Mouse (Mus musculus) neutrophil, adult 5-6 weeks (primary cell): ENCODE measurements around the gene Tmem156. TPM values are rescaled to one million over a fixed set of nuclear protein-coding genes. Genes with fewer than 3 reads are reported as not detected.
"Not testable (repeated sequence)": the region's sequence is repeated elsewhere in the genome, so short reads cannot be mapped to it uniquely, and the experiment has no call there.

Experiments used
- ATAC-seq: fragments of 151-379, 151-347 bp; 2 replicates; pipeline ENCODE4 v1.8.0; 2017; ENCODE audit warnings: mild to moderate bottlenecking, moderate TSS enrichment; ENCODE audit not compliant: insufficient number of reproducible peaks, poor library complexity, low FRiP score, severe bottlenecking; ENCODE audit errors: extremely low read depth
- total RNA-seq: library from RNA; stranded (forward); fragments of 200-1000 nt; gene quantifications from 2 replicates; pipeline ENCODE4 v1.2.3, GENCODE M21; 2017

The Tmem156 gene
- total RNA-seq, result 132 and 141 TPM in 2 replicates

DNA sequence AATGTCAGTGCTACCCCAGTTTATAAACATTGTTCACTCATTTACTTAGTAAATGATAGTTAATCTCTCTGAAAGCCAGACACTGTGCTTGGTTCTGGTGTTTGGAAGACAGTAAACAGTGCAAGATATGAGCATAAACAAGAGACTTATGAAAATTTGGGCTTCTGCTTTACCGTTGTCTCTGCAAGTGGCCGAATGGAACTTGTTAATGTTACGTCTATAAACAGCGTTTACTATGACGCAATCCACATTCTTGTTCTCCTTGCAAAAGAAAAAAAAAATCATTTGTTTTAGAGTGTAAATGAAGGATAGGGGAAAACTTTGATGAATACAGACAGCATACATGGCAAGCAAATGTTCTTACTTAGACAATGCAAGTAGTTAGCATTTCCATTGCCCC, at the start of gene Tmem156:
TSS of gene Tmem156 (minus strand) at position 212 of the 400 bp plus-strand sequence.
- peak; percentile 31; the same call in 1 of the 2 replicates for ATAC-seq

DNA sequence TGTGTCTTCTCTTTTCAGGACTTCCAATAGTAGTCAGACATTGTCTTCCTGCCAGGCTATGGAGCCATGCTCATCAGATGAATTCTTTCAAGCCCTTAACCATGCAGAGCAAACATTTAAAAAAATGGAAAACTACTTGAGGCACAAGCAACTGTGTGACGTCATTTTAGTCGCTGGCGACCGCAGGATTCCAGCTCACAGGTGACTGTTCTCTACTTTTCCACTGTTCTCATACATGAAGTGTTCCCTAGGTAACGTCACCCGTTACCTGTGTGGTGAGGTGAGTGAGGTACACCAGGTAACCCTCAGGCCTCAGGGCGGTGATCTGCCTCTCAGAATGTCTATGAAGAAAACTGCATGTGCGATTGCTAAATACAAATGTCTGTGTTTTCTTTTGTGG, 49.3 kb upstream of the Tmem156 start:
- no peak for ATAC-seq

DNA sequence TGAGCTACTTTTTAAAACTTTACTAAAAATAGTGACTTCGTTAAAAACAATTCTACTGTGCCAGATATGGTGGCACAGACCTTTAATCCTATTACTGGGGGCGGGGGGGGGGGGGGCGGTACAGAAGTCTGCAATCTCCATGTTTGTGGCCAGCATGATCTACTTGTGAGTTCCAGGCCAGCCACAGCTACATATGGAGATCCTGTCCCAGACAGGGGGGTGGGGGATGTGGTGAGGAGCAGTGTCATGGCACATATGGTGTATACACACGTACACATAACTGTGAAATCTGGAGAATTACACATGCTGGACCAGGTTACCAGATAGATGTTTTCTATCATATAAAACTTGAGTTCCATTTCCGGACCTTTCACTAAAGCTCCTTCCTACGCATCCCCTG, 45.1 kb upstream of the Tmem156 start:
- no peak for ATAC-seq

DNA sequence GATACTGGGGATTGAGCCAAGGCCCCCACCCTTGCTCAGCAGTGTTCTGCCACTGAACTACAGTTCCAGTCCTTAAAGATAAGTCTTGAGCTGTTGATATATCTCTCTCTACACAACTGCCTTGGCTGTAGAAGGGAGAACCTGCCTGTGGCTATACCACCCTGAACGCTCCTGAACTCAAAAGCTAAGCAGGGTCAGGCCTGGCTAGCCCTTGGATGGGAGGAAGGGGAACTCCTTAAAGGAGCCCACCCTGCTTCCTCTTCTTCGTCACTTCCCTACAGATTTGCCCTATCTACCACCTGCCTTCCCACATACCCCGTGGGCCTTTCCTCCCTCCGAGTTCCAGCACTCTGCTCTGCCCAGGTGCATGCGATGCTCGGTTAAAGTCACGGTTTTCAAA, 44.2 kb upstream of the Tmem156 start:
- no peak for ATAC-seq

DNA sequence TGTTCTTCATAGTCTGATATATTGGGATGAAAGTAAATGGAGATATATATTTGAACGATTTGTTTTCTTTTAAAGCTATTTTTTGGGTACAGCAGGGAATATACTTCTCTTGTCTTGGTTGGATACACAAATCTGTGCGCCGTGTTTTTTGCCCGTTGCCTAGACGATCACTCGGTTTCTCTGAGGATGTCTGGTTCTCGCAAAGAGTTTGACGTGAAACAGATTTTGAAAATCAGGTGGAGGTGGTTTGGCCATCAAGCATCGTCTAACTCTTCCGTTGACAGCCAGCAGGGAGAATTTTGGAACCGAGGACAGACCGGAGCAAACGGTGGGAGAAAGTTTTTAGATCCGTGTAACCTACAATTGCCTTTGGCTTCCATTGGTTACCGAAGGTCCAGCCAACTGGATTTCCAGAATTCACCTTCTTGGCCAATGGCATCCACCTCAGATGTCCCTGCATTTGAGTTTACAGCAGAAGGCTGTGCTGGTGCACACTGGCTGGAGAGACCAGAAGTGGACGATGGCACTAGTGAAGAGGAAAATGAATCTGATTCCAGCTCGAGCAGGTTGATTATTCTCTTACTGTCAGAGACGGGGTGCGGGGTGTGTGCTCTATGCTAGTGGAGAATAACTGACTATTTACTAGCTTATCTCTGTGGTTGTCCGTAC, 39.4 kb upstream of the Tmem156 start:
- no peak for ATAC-seq

DNA sequence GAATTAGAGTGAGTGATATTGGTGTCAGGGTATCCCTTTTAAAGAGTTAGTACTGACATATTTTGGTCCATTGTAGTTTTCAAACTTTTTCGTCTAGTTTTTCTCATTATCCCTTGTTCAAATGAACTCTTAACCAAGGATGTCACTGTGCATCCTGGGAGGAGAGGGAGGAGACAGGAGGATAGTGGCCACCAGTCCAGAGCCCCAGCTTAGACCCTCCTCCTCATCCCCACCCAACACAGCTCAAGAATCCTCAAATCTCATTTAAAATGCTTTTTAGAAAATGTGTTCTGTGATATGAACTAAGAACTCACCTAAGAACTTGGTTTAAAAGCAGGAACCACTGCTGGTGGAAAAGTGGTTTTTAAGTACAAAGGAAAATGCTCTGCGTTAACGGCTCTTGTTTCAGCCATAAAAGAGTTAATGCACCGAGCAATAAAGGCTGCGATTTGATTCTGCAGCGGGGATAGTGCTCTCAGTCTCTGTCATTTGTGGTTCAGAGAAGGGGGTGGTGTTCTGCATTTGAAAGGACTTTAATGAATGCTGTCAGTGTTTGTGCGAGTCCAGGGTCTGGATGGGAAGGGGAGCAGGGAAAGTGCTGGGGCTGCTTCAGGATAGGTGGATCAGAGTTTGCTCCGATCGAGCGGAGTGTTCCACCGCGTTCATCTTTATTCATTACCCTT, 38.7 kb upstream of the Tmem156 start:
- ATAC-seq, result no peak

DNA sequence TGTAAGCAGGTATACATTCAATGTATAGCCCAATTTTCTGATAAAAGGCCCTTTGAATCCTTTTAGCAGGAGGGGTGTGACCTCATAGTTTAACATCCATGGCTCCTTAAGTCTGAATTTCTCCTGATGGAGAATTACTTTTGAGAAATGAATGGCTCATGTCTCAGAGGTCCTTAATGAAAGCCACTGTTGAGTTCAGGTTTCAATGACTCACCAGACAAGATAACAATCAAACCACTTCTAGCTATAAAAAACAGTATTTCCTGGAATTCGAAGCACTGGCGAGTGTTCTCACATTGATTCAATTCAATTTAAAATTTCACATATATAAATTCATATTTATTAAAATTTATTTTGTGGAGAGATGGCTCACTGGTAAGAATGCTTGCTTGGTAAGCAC, 36.5 kb upstream of the Tmem156 start:
- no peak for ATAC-seq

DNA sequence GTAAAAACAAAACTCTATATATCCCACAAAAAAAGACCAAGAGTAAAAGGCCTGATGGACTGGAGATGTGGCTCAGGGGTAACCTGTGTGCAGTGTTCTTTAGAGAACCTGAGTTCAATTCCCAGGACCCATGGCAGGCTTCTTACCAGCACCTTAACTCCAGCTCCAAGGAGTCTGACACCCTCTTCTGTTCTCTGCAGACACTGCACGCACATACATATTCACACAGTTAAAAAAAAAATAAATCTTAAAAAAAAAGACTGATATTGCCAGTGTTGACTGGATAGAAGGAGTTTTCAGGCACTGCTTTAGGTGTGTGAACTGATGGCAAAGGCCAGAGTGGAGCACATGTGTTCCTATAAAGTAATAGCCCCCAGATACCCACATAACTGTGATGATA, 34.2 kb upstream of the Tmem156 start:
- no peak for ATAC-seq

DNA sequence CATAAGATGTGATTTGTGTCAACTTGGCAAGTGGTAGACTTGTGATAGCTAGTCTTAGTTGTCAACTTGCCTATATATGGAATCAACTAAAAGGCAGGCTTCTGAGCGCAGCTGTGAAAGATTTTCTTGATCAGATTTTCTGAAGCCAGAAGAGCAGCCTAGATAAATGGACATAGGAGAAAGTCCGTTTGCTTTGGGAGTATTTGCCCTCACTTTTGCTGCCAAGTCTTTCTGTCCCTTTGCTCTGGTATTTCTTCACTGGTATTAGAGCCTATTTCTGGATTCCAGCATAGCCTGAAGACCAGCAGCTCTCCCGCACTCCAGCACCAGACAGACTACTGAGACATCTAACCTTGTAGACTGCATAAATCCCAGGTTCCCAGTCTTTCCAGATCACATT, 30.7 kb upstream of the Tmem156 start:
- no peak for ATAC-seq

DNA sequence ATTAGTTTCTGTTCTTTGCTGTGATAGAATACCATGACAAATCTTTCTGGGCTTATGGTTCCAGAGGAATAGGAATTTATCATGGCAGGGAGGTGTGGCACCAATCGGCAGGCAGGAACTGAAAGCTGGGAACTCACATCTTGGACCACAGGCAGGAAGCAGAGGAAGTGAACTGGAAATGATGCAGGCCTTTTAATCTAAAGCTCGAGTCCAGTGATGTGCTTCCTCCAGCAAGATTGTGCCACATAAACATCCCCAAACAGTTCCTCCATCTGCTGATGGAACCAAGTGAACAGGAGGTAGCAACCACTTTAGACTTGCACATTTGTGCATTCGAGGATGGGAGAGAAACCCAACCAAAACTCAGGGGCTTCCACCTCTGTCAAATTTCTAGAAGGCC, 28.0 kb upstream of the Tmem156 start:
- no peak for ATAC-seq

DNA sequence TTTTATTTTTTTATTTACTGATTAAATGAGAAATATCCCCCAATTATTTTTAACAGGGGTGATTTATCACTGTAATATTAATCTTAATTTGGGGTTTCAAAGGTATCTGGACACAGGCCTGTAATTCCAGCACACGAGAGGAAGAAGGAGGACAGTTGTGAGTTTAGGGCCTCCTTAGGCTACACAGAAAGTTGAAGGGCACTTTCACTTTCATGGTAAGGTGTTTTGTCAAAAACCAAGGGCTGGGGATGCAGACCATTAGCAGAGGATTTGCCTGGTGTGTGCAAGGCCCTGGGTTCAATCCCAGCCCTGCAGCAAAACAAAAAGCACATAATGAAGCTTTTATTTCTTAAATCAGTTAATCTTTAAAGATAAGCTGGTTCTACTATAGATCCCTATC, 27.6 kb upstream of the Tmem156 start:
- ATAC-seq, result no peak

DNA sequence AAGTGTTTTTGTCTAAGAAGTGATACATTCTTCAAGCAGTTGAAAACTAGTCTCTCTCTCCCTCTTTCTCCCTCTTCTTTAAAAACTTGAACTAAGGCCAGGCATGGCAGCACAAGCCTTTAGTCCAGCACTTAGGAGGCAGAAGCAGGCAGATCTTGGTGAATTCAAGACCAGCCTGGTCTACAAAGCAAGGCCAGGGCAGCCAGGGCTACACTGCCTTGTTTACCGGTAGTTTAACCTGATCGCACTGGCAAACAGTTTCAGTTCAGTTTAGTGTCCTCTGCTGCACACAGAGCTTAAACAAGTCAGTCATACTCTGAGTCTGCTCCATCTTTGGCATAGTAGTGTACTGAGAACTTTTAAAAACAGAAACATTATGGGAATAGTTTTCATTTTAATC, 24.9 kb upstream of the Tmem156 start:
- no peak for ATAC-seq

DNA sequence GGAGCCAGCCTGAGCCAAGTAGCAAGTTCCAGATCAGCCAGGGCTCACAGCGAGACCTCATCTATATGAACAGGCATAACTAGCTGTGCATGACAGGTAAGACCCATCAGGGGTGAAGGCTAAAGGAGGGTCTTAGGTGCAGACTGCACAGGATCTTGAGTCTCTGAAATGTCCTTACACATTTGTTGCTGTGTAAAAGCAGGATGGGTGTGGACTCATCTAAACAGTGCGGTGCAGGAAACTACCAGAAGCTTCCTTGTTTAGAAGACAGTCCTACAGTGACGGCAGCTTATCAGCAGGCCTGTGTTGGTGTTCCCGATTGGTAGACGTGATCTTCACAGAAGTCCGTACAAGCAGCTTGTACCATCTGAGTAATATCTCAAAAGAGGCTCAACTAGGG, 21.4 kb upstream of the Tmem156 start:
- no peak for ATAC-seq

DNA sequence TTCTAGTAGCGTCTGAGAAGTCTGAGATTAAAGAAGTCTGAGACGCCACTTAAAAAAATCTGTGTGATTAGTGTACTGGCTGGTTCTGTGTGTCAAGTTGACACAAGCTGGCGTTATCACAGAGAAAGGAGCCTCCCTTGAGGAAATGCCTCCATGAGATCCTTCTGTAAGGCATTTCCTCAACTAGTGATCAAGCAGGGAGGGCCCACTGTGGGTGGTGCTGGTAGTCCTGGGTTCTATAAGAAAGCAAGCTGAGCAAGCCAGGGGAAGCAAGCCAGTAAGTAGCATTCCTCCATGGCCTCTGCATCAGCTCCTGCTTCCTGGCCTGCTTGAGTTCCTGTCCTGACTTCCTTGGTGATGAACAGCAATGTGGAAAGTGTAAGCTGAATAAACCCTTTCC, 20.3 kb upstream of the Tmem156 start:
- ATAC-seq, result not testable (repeated sequence)

DNA sequence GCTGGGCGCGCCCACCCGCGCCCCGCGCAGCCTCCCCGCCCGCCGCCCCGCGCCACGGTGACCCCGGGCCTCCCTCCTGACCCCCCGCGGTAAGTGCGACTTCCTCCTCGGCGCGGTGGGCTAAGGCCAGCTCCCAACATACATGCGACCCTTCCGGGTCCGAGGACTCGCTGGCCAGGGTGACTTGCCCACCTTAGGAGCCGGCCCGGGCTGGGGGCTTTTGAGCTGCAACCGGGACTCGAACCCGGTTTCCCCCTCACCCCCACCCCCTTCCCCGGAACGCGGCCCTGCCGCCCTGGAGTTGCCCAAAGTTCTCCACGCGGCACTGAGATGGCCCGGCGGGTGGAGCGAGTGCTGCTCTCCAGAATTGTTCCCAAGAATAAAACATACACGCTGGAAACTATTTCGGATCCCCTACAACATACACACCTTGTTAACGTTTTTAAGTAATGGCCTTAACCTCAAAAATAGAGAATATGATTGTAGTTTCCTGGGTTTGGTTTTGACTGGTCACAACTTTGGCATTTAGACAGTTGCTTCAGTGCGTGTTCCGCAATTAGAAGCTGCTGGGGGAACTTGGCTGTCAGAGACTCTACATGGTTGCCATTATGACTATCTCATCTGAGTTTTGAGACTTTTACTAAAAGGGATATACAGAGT, 16.0 kb upstream of the Tmem156 start:
- peak; percentile 39 for ATAC-seq

DNA sequence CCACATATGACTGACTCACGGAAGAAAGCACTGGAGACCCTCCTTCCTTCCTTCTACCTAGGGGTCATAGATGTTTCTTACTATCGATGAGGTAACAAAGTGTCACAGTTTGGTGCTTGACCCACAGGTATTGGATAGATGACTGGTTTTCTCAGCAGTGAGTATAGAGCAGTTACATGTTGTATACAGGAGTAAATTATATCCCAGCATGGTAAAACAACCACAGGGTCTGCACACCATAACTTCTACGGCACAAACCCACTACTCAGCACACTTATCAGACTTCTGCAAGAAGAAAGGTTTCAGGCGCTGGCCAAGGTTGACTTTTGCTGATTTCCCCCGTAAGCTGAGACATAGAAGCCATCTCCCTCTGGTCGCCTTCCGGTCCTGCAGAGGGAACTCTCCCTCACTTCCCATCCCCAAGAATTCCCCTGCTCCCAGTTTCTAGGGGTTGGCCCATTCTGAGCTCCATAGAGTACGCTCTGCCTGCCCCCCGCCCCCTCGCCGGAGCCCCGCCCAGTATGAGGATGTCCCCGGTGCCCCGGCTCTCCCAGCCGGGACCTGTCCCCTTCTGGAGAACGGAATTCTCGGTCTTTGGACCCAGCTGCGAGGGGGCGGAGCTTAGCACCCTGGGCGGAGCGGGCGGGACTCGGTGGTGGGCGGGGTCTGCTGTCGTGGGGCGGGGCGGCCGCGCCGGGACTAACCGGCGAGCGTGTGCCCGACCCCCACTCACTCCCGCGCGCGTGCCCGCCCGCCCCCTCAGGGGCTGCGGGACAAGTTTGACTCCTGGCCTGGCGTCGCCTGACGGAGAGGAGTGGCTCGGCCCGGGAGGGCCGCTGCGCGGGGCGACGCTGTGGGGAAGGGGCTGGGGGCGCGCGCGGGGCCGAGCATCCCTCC, 15.2 kb upstream of the Tmem156 start, which contains the start of gene Klhl5:
TSS of gene Klhl5 (plus strand) at position 664 of the 897 bp plus-strand sequence.
- ATAC-seq, result peak; percentile 75

DNA sequence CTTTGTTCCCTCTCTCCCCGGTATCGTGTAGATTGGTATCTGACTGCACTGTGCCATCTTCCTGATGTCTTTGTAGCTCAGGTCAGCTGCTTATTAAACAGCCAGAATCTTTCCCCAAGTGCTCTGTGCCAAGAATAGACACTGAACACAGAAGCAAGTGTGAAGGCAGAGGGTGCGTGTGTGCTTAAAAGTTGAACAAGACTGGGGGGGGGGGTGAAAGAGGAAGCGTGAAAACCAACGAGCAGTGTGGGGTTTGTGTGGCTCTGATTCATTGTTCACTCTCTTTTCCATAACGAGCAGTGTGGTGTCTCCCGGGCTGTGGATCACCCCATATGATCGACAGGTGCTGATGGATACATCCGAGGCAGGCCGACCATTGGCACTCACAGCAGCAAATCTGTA, 10.7 kb upstream of the Tmem156 start:
- peak; percentile 50 for ATAC-seq

DNA sequence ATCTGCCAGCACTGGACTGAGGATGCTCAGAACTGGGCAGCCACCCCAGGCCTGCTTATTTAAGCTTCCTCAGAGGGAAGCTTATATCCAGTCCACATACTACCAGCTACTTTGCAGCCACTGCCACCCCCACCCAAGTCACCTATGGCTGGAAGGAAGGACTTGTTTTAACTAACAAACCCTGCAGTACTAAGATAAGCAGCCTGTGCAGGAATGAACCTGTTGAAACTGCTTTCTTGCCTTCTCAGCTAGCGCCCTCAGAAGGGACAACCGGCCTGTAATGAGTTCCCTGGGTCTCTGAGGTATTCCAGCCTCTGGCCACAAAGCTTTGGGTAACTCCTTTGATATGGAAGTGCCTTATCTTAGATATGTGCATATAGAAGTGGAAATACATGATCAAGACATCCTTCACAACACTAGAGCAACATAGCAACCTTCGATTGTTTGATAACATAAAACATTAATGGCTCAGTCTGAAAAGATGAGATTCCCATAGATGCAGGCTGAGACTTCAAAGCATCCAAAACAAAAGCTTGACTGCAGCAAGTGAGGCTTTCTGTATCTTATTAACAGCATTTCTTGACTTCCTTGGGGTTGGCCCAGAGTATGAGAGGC, 10.2 kb upstream of the Tmem156 start:
- ATAC-seq, result no peak

DNA sequence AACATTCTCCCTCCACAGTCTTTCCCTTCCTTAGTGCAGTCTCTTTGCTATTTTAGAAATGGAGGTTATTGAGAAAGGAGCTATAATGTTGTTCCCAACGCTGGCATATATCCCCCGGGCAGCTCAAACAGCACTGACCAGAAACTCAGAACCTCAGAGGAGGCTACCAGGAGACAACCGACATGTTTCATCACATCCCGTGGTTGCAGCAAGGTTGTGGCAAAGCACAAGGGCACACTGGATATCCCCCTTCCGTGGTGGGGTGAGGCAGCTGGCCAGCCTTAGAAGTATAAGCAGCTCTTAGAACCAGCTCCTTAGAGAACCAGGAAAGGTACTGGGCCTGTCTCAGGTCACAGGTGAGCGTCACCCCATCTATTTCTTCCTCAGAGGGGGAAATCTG, 9.7 kb upstream of the Tmem156 start:
- ATAC-seq, result no peak
